Comparison of ENCODE assay signal across 19 mouse cellular contexts in genomic region chr13:76388615-76389014, GRCm38 (mm10).
"Had no signal": no experiment of that assay in that cellular context is flagged by ENCODE, and none has a peak within 500 bp of the region (broad histone marks: within the 10 kb centered on the region; RNA-seq: fewer than 3 reads in every experiment).

No protein-coding gene starts in this region.

- H3K4me2 ChIP-seq: lung, embryonic 14.5 days; midbrain, embryonic 12.5 days; neural tube, embryonic 13.5 days; neural tube, embryonic 15.5 days had no signal

- H3K27ac ChIP-seq: midbrain, embryonic 10.5 days; midbrain, embryonic 12.5 days; neural tube, embryonic 13.5 days; neural tube, embryonic 15.5 days had no signal

- H3K4me3 ChIP-seq: midbrain, embryonic 10.5 days; midbrain, embryonic 12.5 days; myocyte; neural tube, embryonic 13.5 days; neural tube, embryonic 15.5 days had no signal

- H3K36me3 ChIP-seq: midbrain, embryonic 10.5 days; midbrain, embryonic 12.5 days; neural tube, embryonic 13.5 days; neural tube, embryonic 15.5 days had no signal

- H3K9me3 ChIP-seq: midbrain, embryonic 10.5 days; midbrain, embryonic 12.5 days; neural tube, embryonic 13.5 days; neural tube, embryonic 15.5 days had no signal

- H3K9ac ChIP-seq: lung, embryonic 14.5 days; midbrain, embryonic 12.5 days; neural tube, embryonic 13.5 days; neural tube, embryonic 15.5 days had no signal

- DNase-seq: lung, adult 18-20 months; lung, embryonic 14.5 days; lung, postnatal 10 days; lung, postnatal 4 days; midbrain, embryonic 14.5 days; retina, postnatal 1 day; right cerebral cortex, adult 18-20 months; right cerebral cortex, postnatal 25 days; right cerebral cortex, postnatal 4 days; spleen, adult 18-20 months; thymus, adult 18-20 months; thymus, postnatal 14 days; thymus, postnatal 36 days had no signal

- ATAC-seq: midbrain, embryonic 16.5 days had no signal
